Mouse (Mus musculus) spleen, postnatal 10 days (tissue): ENCODE results near the gene Endou.
"Not testable (repeated sequence)": the region's sequence is repeated elsewhere in the genome, so short reads cannot be mapped to it uniquely, and the experiment has no call there.

ENCODE experiments used
- DNase-seq, 2 experiments: peaks; one replicate each; pipeline ENCODE4 v3.0.0; 2021 to 2022; ENCODE audit warnings: low spot score in 2 of 2

The Endou gene

GRCm38 (mm10) chr15:97682053-97682452 is 49.1 kb downstream of the Endou start:
- DNase-seq, result no peak

GRCm38 (mm10) chr15:97679991-97680681 is 51.0 kb downstream of the Endou start:
- no peak for DNase-seq

- DNase-seq, result no peak
Observed at GRCm38 (mm10) chr15:97677341-97677740, 53.8 kb downstream of the Endou start.

GRCm38 (mm10) chr15:97675927-97676326 is 55.2 kb downstream of the Endou start:
- DNase-seq, result no peak

DNA sequence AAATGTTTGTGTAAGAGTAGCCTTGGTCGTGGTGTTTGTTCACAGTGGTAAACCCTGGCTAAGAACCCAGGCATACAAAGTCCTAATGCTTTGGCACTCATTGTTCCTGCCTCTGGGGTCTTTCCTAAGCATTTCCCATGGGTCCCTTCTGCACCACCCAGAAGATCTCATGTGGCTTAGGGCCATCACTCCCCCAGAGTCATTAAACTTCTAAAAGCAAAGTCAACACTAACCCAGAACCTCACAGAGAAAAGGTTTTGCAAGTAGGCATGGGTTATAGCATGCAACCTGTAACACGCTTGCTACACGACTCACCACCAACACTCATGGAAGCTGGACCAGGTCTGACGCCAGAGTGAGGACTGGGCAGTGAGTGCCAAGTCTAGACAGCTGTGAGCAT is 56.7 kb downstream of the Endou start:
- no peak for DNase-seq

GRCm38 (mm10) chr15:97673256-97674000 is 57.7 kb downstream of the Endou start:
- DNase-seq, result no peak

- no peak for DNase-seq
Observed at GRCm38 (mm10) chr15:97672211-97672765, 58.9 kb downstream of the Endou start.

DNA sequence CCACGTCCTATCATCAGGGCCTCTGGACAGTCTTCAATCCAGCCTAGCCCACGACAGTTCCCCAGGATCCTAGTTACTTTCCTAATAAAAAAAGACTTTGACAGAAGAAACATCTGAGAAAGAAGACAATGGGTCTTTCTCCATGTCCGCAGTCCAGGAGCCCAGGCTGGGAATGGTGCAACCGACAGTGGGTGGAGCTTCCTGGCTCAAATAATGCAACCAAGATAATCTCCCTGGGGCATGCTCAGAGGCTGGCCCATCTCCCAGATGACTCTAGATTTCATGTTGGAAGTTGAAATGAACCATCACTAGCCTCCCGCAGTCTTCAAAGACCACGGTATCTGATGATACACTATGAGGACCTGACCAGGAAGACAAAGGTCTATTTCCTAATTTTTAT is 60.6 kb downstream of the Endou start:
- DNase-seq, result no peak

DNA sequence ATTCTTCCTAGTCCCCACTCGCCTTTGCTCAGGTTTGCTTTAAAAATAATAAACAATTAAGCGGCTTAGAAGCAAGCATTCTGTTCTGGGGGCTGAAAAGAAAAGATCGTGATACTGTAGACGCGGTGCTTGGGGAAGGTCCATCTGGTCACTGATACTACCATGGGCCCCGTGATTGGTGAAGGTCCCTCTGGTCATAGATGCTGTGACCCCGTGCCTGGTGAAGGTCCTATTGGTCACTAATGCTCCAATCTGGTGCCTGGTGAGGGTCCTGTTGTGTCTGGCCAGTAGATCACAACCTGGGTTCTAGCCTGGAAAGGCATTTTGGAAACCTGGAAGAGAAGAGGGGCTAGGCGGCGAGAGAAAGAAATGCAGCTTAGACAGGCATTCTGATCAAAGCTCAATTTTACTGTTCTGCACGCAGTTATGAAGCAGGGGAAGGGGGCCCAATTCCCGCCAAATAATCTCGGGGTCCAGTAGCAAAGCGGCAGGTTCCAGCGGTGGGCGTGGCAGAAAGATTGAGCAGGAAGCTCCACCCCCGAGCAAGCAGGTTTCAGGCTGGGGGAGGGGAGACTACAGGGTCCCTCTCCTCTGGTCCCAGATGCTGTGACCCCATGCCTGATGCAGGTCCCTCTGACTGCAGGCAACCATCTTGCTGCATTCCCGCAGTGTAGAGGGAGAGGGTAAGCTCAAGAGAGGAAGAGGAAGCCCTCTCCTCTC is 62.8 kb downstream of the Endou start:
- not testable (repeated sequence) for DNase-seq

DNA sequence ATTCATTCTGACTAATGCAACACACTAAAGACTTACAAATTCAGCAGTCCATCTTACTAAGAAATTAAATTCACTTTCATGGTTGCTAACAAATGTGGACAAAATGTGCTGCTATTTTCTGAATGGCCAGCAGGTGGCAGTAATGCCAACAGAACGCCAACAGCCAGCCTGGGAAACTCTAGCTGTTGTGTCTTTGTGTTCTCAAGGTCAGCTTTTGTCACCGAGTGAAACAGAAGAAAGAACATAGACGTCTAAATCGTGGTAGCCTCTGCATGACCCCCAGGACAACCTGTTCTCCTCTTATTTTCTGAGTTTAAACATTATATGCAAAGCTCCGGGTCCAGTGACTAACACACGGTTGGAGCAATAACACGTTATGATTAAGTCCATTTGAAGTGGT is 63.7 kb downstream of the Endou start:
- DNase-seq, result peak; percentile 44 to 71

GRCm38 (mm10) chr15:97666457-97666770 is 64.7 kb downstream of the Endou start:
- DNase-seq, result no peak

GRCm38 (mm10) chr15:97665770-97666456 is 65.2 kb downstream of the Endou start:
- no peak for DNase-seq

- peak in 1 of 2 experiments; percentile 47 for DNase-seq
Observed at GRCm38 (mm10) chr15:97664981-97665668, 66.0 kb downstream of the Endou start.

DNA sequence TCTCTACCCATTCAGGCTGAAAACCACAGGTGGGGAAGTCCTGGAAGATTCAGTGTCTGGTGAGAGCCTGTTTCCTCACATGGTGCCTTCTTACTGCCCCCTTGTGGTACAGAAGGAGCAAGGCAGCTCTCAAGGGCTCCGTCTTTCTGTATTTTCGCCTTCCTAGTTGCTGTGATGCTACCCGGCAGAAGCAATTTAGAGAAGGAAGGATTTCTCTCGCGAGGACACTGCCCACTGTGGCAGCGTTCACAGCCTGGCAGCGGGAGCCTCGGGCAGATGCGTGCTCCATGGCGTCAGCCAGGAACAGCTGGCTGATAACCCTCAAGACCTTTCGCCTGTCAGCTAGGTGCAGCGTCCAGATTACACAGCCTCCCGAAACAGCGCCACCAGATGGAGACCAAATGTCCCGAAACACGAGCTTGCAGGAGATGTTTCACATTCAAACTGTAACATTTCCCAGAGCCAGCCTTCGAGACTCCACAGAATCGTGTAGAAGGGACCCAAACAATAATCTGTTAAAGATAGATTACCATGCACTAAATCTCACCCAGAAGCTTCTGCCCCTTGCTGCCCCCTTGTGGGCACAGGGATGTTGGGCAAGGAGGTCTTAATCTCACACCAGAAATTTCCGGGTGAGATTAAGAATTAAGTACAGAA is 67.3 kb downstream of the Endou start:
- DNase-seq, result peak; percentile 52 to 86
